Comparison of ENCODE assay signal across 33 mouse cellular contexts in the genomic region with DNA sequence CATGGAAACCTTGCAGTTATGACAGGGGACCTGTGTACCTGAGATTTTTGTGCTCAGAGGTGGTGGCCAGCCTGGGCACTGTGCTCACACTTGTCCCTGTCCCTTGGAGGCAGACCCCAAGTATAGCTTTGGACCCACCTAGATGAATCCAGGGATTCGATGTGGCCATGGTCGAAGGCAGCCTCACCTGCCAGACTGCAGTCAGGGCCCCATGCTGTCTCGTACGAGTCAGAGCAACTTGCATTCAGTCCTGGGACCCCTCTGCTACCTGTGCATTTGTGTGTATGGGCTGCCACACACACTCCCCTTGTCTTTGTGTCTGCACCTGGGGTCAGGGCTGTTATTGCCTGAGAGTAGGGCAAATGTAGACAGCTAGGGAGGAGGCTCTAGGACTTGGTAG. TPM values are rescaled to one million over a fixed set of nuclear protein-coding genes. Genes with fewer than 3 reads are reported as not detected.
"Had no signal": no experiment of that assay in that cellular context is flagged by ENCODE, and none has a peak within 500 bp of the region (broad histone marks: within the 10 kb centered on the region; RNA-seq: fewer than 3 reads in every experiment).

No protein-coding gene starts in this region.

- DNase-seq: left cerebral cortex, postnatal 4 days; liver; liver, embryonic 13.5 days; liver, postnatal 0 days; lung, adult 18-20 months; lung, adult 2 months; lung, embryonic 14.5 days; lung, postnatal 10 days; lung, postnatal 14 days; lung, postnatal 36 days; lung, postnatal 4 days; midbrain, embryonic 14.5 days had no signal

- H3K27ac ChIP-seq: limb, embryonic 10.5 days; limb, embryonic 12.5 days; limb, embryonic 13.5 days; limb, embryonic 15.5 days; liver, embryonic 12.5 days; liver, embryonic 13.5 days; liver, embryonic 14.5 days; liver, embryonic 15.5 days; lung, embryonic 15.5 days; macrophage; midbrain, embryonic 10.5 days; midbrain, embryonic 12.5 days; midbrain, embryonic 13.5 days; midbrain, embryonic 15.5 days; neural tube, embryonic 12.5 days had no signal

- H3K4me3 ChIP-seq: limb, embryonic 10.5 days; limb, embryonic 12.5 days; limb, embryonic 13.5 days; limb, embryonic 15.5 days; liver, embryonic 12.5 days; liver, embryonic 13.5 days; liver, embryonic 15.5 days; lung, embryonic 15.5 days; megakaryocyte, embryonic 14.5 days; midbrain, embryonic 10.5 days; midbrain, embryonic 12.5 days; midbrain, embryonic 13.5 days; midbrain, embryonic 15.5 days; neural tube, embryonic 12.5 days had no signal

- H3K36me3 ChIP-seq: limb, embryonic 10.5 days; liver, embryonic 12.5 days; liver, embryonic 13.5 days; liver, embryonic 15.5 days; midbrain, embryonic 10.5 days had no signal

- H3K27me3 ChIP-seq: limb, embryonic 13.5 days; limb, embryonic 15.5 days; liver, embryonic 13.5 days; liver, embryonic 15.5 days; lung, embryonic 15.5 days; midbrain, embryonic 15.5 days had no signal

- H3K4me2 ChIP-seq: limb, embryonic 12.5 days; limb, embryonic 13.5 days; limb, embryonic 15.5 days; liver, embryonic 11.5 days; liver, embryonic 12.5 days; liver, embryonic 13.5 days; liver, embryonic 15.5 days; lung, embryonic 14.5 days; lung, embryonic 15.5 days; midbrain, embryonic 11.5 days; midbrain, embryonic 12.5 days; midbrain, embryonic 13.5 days; midbrain, embryonic 15.5 days; neural tube, embryonic 12.5 days had no signal

RNA-seq across cellular contexts. Expression of gene Ppara, which starts 39.5 kb away (rescaled TPM):
- total RNA-seq: megakaryocyte progenitor cell, adult 5-6 weeks; megakaryocyte, adult 5-6 weeks; megakaryocyte-erythroid progenitor cell, adult 5-6 weeks; monocyte, adult 5-6 weeks had no signal
- polyA plus RNA-seq: macrophage had no signal
